Mouse (Mus musculus): ENCODE measurements at regions not wholly inside any gene's neighbourhood (a gene's known extent, or its start where the extent isn't known, plus 50 kb on each side); places are given as distances from the start of the nearest gene placed in this dataset.
A peak's percentile ranks its signal among the peaks of the same experiment; 100 is the strongest.

GRCm38 (mm10) chr13:38878718-38879669 lies 81.7 kb downstream of the Slc35b3 start:
- no peak for DNase-seq (ENCODE audit: low read depth)

GRCm38 (mm10) chr13:38875923-38876322 lies 84.8 kb downstream of the Slc35b3 start:
- no peak for DNase-seq (ENCODE audit: low read depth)

GRCm38 (mm10) chr13:38864002-38864401 lies 96.7 kb downstream of the Slc35b3 start:
- no peak for DNase-seq (ENCODE audit: low read depth)

- no peak for DNase-seq (ENCODE audit: low read depth)
Observed at GRCm38 (mm10) chr13:38855742-38856141, 104.9 kb downstream of the Slc35b3 start.

- DNase-seq (ENCODE audit: low read depth) = no peak
Observed at GRCm38 (mm10) chr13:38854986-38855385, 105.7 kb downstream of the Slc35b3 start.

GRCm38 (mm10) chr13:38852868-38853267 lies 107.8 kb downstream of the Slc35b3 start:
- DNase-seq (ENCODE audit: low read depth) = no peak

- no peak for DNase-seq (ENCODE audit: low read depth)
Observed at GRCm38 (mm10) chr13:38851820-38852219, 108.9 kb downstream of the Slc35b3 start.

- DNase-seq (ENCODE audit: low read depth) = no peak
Observed at GRCm38 (mm10) chr13:38838231-38838630, 122.4 kb downstream of the Slc35b3 start.

GRCm38 (mm10) chr13:38825649-38826048 lies 135.0 kb downstream of the Slc35b3 start:
- DNase-seq (ENCODE audit: low read depth) = no peak

- no peak for DNase-seq (ENCODE audit: low read depth)
Observed at GRCm38 (mm10) chr13:38819526-38819925, 141.1 kb downstream of the Slc35b3 start.

GRCm38 (mm10) chr13:38818781-38819180 lies 141.9 kb downstream of the Slc35b3 start:
- no peak for DNase-seq (ENCODE audit: low read depth)

- DNase-seq (ENCODE audit: low read depth) = no peak
Observed at GRCm38 (mm10) chr13:38816296-38816695, 144.4 kb downstream of the Slc35b3 start.

- no peak for DNase-seq (ENCODE audit: low read depth)
Observed at GRCm38 (mm10) chr13:38815002-38815707, 145.5 kb downstream of the Slc35b3 start.

GRCm38 (mm10) chr13:38798514-38798913 lies 139.7 kb upstream of the Eef1e1 start:
- no peak for DNase-seq (ENCODE audit: low read depth)

- DNase-seq (ENCODE audit: low read depth) = no peak
Observed at GRCm38 (mm10) chr13:38793456-38793855, 134.6 kb upstream of the Eef1e1 start.

GRCm38 (mm10) chr13:38780630-38781010 lies 121.8 kb upstream of the Eef1e1 start:
- no peak for DNase-seq (ENCODE audit: low read depth)

- DNase-seq (ENCODE audit: low read depth) = no peak
Observed at GRCm38 (mm10) chr13:38779984-38780629, 121.2 kb upstream of the Eef1e1 start.

GRCm38 (mm10) chr13:38776546-38776945 lies 117.7 kb upstream of the Eef1e1 start:
- DNase-seq (ENCODE audit: low read depth) = no peak

GRCm38 (mm10) chr13:38772996-38773395 lies 114.1 kb upstream of the Eef1e1 start:
- DNase-seq (ENCODE audit: low read depth) = no peak

- DNase-seq (ENCODE audit: low read depth) = peak; percentile 4
Observed at GRCm38 (mm10) chr13:38766133-38766532, 107.3 kb upstream of the Eef1e1 start.

GRCm38 (mm10) chr13:38760261-38760660 lies 101.4 kb upstream of the Eef1e1 start:
- no peak for DNase-seq (ENCODE audit: low read depth)

GRCm38 (mm10) chr13:38756629-38757227 lies 97.9 kb upstream of the Eef1e1 start:
- DNase-seq (ENCODE audit: low read depth) = no peak
